Mouse (Mus musculus): Measurements from ENCODE around the gene Areg. TPM values are rescaled to one million over a fixed set of nuclear protein-coding genes. Genes with fewer than 3 reads are reported as not detected.

The Areg gene
- total RNA-seq, 2 experiments from 2014 or later, result 0.21 TPM; not detected in 1

GRCm38 (mm10) chr5:91166601-91167000 lies 27.2 kb downstream of the Areg start:
- DNase-seq, result no peak

GRCm38 (mm10) chr5:91176397-91176796 lies 37.0 kb downstream of the Areg start:
- no peak for DNase-seq

- DNase-seq, result no peak
Measured at GRCm38 (mm10) chr5:91194572-91194971, 55.2 kb downstream of the Areg start.

Other genes with a start within 250 kb of the Areg start
- 1 to 10 TPM; 1.3 TPM for gene Cxcl1, start 248.4 kb upstream of the Areg start, total RNA-seq (2021)
- under 1 TPM in 1 of 2 experiments, not detected in 1; 0.36 TPM for gene Cxcl2, start 235.7 kb upstream of the Areg start, total RNA-seq (2021)
- gene Mthfd2l, start 208.5 kb upstream of the Areg start, total RNA-seq (2021), result 10 to 100 TPM; 14.8 to 16.1 TPM
- gene Epgn, start 112.1 kb upstream of the Areg start, total RNA-seq (2021), result not detected
- under 1 TPM in 1 of 2 experiments, not detected in 1; 0.09 TPM for gene Ereg, start 65.0 kb upstream of the Areg start, total RNA-seq (2021)

Data from adrenal gland, postnatal 10 days (tissue).